Mouse (Mus musculus) hindbrain, embryonic 10.5 days (tissue): ENCODE data around the gene Gcsh. TPM values are rescaled to one million over a fixed set of nuclear protein-coding genes. Genes with fewer than 3 reads are reported as not detected.

Source experiments
- DNase-seq: peaks from one replicate; pipeline ENCODE4 v3.0.0-alpha.2; 2017; ENCODE audit warnings: low spot score
- H3K27ac ChIP-seq: fragments of 300-500 bp; sonication (generic); 2 replicates; pipeline ENCODE4 v1.5.1; 2016; ENCODE audit warnings: mild to moderate bottlenecking, moderate library complexity
- H3K27me3 ChIP-seq: fragments of 300-500 bp; sonication (generic); 2 replicates; pipeline ENCODE4 v1.6.1; 2016; ENCODE audit warnings: mild to moderate bottlenecking; ENCODE audit not compliant: poor library complexity, insufficient read depth, severe bottlenecking
- H3K36me3 ChIP-seq: fragments of 300-500 bp; sonication (generic); 2 replicates; pipeline ENCODE4 v1.6.1; 2016; ENCODE audit warnings: mild to moderate bottlenecking, moderate library complexity
- H3K4me1 ChIP-seq: fragments of 300-500 bp; sonication (generic); replicated peaks from 2 replicates; pipeline ENCODE4 v1.6.1; 2016; ENCODE audit warnings: mild to moderate bottlenecking
- H3K4me3 ChIP-seq: fragments of 300-500 bp; sonication (generic); 2 replicates; pipeline ENCODE4 v1.5.1; 2016; ENCODE audit warnings: mild to moderate bottlenecking, moderate library complexity
- H3K9me3 ChIP-seq: fragments of 300-500 bp; sonication (generic); 2 replicates; pipeline ENCODE4 v1.6.1; 2016; ENCODE audit warnings: mild to moderate bottlenecking, moderate library complexity
- WGBS: fragments of 180-500 bp; shearing (Covaris S2); methylation state at CpG from one replicate; pipeline ENCODE4 v1.1.7; 2016; 5-methylcytosine and 5-hydroxymethylcytosine counted together
- polyA plus RNA-seq: library from polyadenylated mRNA; unstranded; fragments of >200 nt; fragmentation: Nextera tagmentation; extraction: Ambion mirVana; gene quantifications from 2 replicates; pipeline ENCODE4 v1.2.1, GENCODE M21; 2016

The Gcsh gene
- polyA plus RNA-seq, 1 experiment from 2014 or later, result 153 TPM

DNA sequence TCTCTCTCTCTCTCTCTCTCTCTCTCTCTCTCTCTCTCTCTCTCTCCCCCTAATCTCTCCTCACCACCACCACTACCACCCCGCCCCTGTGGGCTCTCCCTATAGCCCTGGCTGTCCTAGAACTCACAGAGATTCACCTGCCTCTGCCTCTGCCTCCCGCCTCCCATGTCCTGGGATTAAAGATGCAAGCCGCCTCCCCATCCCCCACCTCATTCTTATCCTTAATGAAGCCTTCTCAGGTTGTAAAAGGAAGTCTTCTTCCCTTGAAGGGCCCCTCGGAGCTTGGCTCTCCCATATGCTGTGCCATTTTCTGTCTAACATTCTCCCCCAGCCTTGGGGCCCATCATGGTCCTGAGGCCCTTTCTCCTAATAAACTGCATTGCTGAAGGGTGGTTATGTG is 22.3 kb upstream of the Gcsh start:
- Histone ChIP-seq H3K27ac (no peak overlapping the region), H3K27me3 (peaks cover 27% of the 10 kb centered on the region; the same call in 1 of the 2 replicates), H3K4me3 (no peak overlapping the region), H3K36me3 (no peaks in the 10 kb centered on the region), H3K4me1 (peaks cover 3% of the 10 kb centered on the region; the same call in 1 of the 2 replicates), H3K9me3 (no peaks in the 10 kb centered on the region)
- no peak for DNase-seq
- 62% methylated on average over 4 of the region's 4 CpGs for WGBS

DNA sequence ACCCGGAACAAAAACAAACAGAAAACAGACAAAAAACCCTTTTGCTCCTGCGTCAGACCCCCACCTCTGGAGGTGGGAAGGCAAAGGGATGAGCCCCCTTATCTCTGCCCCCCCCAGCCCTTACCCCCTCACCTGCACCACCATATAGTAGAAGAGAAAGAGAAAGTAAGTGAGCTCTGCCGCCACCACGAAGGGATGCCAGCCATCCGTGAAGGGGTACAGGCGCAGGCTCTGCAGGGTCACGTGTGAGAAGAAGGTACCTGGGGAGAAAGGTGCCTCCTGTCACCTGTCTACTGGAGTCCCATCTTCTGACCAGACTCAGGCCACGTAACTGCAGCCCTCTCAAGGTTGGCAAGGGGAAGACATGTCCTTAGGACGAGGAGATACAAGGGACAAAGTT is 18.0 kb upstream of the Gcsh start:
- DNase-seq, result no peak
- 85% methylated on average over 9 of the region's 9 CpGs for WGBS
- Histone ChIP-seq H3K27me3 (peaks cover 11% of the 10 kb centered on the region; the same call in 1 of the 2 replicates), H3K36me3 (no peaks in the 10 kb centered on the region), H3K27ac (no peak overlapping the region), H3K4me3 (no peak overlapping the region), H3K4me1 (no peaks in the 10 kb centered on the region), H3K9me3 (0 out of 2 replicates have a peak, but pooled peaks cover 3% of the 10 kb centered on the region)

DNA sequence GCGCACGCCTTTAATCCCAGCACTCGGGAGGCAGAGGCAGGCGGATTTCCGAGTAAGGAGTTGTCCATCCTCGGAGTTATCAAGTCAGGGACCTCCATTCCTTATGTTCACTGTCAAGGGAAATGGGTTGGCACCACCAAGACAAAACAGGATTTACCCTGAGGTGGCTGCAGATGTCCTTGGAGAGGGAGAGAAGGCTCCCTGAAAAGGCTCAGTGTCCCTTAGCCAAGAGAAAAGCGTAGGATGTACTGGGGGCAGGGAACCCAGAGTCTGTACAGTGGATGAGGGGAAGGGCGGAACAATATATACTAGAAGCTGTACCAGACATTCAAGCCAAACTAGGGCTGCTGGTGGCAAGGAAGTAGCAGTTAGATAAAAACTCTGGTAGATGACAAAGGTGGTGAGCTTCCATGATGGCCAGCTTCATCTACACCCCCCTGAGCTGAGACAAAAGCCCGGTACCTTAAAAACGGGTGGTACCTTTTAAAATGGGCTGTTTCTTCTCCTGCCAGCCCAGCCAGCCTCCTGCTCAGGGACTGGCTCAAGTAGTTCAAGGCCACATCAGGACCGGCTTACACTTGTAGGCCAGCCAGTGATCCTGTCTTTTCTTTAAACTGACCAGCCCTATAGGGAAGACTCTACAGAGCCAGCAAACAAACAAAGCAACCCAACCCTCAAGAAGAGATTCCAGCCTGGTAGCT is 829 bp upstream of the Gcsh start:
- WGBS, result 63% methylated on average over 11 of the region's 11 CpGs
- no peaks in the 10 kb centered on the region; the same call in 1 of the 2 replicates for H3K27me3 ChIP-seq
- H3K4me3 ChIP-seq, result peak overlapping the region; percentile 74
- peak overlapping the region; percentile 89 for H3K27ac ChIP-seq
- no peaks in the 10 kb centered on the region for H3K9me3 ChIP-seq
- DNase-seq, result no peak
- H3K36me3 ChIP-seq, result peaks cover 7% of the 10 kb centered on the region; the same call in 1 of the 2 replicates
- peaks cover 22% of the 10 kb centered on the region for H3K4me1 ChIP-seq

DNA sequence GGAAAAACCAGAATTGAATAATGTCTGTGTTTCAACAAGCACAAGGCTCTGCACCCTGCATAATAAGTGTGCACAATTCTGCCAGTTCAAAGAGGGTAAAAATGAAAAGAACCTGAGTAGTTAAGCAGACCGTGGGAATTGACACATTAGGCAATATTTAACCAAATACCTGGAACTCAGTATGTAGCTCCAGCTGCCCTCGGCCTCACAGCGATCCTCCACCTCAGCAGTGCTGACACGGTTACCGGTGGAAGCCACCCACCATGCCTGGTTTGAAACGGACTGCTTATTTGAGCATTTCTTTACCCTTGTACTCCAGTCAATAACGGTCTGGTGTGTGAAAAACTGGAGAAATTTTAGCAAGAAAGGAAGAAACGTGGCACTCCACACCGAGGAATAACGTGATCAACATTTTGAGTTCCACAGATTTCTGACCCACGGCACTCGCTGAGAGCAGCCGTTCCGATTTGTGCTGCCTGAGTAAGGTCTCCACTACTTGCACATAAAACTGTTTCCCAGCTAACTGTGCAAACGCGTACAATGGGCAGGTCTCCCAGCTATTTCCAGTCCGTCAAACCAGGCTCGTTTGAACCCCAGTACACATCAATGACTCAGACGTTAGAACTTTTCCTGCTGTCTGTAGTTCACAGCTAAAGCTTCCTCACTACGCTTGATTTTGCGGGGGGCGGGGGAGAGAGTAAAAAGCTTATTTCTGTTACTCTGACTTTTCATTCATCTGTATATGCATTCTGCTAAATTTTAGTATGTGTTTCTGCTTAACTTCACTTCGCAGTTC is 963 bp downstream of the Gcsh start:
- Histone ChIP-seq H3K4me1 (peaks cover 22% of the 10 kb centered on the region), H3K36me3 (peaks cover 21% of the 10 kb centered on the region), H3K27ac (peak overlapping the region; percentile 89), H3K4me3 (peak overlapping the region; percentile 74), H3K9me3 (no peaks in the 10 kb centered on the region), H3K27me3 (no peaks in the 10 kb centered on the region; the same call in 1 of the 2 replicates)
- WGBS, result 17% methylated on average over 23 of the region's 23 CpGs
- DNase-seq, result peak; percentile 28

DNA sequence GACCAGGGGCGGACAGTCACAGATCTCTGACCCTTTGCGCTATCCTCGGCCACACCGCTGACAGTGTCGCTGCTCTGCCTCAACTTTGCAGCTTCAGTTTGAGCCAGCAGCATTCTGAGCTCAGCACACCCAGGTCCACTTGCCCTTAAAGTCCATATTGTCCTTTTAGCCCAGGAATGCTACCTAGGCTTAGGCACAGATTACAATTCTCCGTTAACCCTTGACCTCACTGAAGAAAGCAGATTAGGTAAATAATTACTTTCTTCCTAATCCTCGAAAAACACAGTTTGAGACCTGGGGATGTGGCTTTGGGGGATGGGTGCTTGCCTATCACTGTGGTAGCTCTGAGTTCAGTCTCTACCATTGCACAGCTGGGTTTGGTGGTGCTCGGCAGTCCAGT is 2.1 kb downstream of the Gcsh start:
- DNase-seq, result no peak
- Histone ChIP-seq H3K9me3 (no peaks in the 10 kb centered on the region), H3K36me3 (peaks cover 32% of the 10 kb centered on the region), H3K27ac (no peak overlapping the region), H3K27me3 (no peaks in the 10 kb centered on the region; the same call in 1 of the 2 replicates), H3K4me3 (no peak overlapping the region), H3K4me1 (peaks cover 22% of the 10 kb centered on the region)
- 92% methylated on average over 8 of the region's 8 CpGs for WGBS

DNA sequence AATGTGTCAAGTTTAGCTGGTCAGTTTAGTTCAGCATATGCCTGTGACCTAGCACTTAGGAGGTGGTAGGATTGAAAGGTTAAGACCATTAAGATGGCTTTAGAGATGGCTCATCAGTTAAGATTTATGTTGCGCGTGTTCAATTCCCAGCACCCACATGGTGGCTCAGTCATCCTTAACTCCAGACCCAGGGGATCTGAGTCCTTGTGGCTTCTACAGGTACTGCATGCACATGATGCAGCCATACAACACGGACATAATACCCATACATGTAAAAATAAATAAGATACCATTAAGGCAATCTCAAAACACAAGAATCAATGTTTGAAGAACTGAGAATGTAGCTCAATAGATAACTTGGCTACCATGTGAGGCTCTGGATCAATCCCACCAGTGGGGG is 3.5 kb downstream of the Gcsh start:
- H3K4me3 ChIP-seq, result no peak overlapping the region
- H3K4me1 ChIP-seq, result peaks cover 22% of the 10 kb centered on the region
- no peaks in the 10 kb centered on the region for H3K9me3 ChIP-seq
- no peak for DNase-seq
- H3K27ac ChIP-seq, result no peak overlapping the region
- H3K27me3 ChIP-seq, result no peaks in the 10 kb centered on the region
- H3K36me3 ChIP-seq, result peaks cover 45% of the 10 kb centered on the region
- WGBS, result 95% methylated on average over 3 of the region's 3 CpGs

DNA sequence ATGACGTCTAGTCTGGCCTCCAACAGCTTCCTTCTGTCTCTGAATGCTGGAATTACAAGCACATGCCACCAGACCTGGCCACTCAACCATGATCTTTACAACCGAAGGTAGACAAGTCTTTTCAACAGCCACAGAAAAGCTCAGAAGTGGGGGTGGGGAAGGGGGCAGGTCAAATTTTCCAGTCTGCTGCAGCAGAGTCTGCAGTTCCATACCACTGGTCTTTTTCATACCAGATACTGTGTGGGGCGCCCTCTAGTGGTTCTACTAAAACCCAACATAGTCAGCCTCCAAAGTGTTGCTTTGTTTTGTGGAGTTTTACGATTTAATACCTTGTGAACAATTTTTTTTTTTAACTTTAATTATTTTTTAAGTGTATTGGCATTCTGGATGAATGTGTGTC is 13.2 kb downstream of the Gcsh start:
- Histone ChIP-seq H3K4me1 (peaks cover 25% of the 10 kb centered on the region), H3K27ac (no peak overlapping the region), H3K36me3 (peaks cover 35% of the 10 kb centered on the region), H3K4me3 (no peak overlapping the region), H3K27me3 (no peaks in the 10 kb centered on the region), H3K9me3 (no peaks in the 10 kb centered on the region)
- peak; percentile 68 for DNase-seq
- WGBS, result 16% methylated on average over 4 of the region's 4 CpGs

DNA sequence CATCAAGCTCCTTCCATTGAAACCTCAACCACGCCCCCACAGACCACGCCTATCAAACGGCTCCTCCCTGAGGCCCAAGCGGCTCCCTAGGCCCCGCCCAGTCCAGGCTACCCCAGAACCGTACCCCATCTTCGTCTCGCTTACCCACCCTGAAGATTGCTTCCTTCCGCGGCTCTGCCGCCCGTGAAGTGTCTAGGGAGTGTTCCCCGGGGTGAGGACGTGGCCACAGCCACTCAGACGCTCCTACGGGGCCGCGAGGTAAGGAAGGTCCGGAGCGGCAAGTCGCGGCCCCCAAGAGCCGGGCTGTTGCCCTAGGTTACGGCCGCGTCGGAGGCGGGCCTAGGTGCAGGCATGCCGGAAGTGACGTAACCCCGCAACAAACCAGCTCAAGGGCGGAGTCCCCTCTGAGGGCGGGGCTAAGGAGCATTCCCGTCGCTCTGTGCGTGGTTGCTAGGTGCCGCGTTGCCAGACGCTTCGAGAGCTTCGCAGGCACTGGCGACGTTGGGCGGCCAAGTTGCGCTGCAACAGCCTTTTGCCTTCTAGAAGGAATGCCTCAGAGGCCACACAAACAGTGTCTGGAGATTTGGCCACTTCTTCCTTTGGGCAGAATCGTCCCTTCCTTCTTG is 14.6 kb downstream of the Gcsh start, which contains the start of gene 1700030J22Rik:
Gene 1700030J22Rik, minus strand, starts transcription at position 329 of the 626 bp plus-strand sequence.
- Histone ChIP-seq H3K27ac (peak within 1 kb of the TSS; percentile 85), H3K27me3 (no peaks in the 10 kb centered on the region), H3K4me1 (peaks cover 25% of the 10 kb centered on the region), H3K9me3 (no peaks in the 10 kb centered on the region), H3K36me3 (peaks cover 22% of the 10 kb centered on the region), H3K4me3 (peak within 1 kb of the TSS; percentile 85)
- peak; percentile 99 for DNase-seq
- WGBS, result under 1% methylated on average over 46 of the region's 46 CpGs

DNA sequence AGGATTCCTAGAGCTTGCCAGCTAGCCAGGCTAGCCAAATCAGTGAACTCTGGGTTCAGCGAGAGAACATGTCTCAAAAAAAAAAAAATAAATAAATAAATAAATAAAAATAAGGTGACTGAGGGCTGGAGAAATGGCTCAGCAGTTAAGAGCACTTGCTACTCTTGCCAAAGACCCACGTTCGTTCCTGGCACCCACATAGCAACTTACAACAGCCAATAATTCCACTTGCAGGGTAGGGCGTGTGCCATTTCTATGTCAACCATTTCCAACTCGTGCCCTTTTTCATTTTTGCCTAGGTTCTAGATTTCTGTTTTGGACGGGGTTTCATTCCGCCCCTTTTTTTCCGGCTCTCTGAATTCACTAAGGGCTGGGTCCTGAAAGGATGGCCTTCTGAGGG is 15.3 kb downstream of the Gcsh start:
- DNase-seq, result no peak
- Histone ChIP-seq H3K4me1 (peaks cover 25% of the 10 kb centered on the region), H3K36me3 (peaks cover 15% of the 10 kb centered on the region), H3K9me3 (no peaks in the 10 kb centered on the region), H3K27me3 (no peaks in the 10 kb centered on the region), H3K4me3 (peak overlapping the region; percentile 85), H3K27ac (peak overlapping the region; percentile 85)
- 42% methylated on average over 8 of the region's 8 CpGs for WGBS

DNA sequence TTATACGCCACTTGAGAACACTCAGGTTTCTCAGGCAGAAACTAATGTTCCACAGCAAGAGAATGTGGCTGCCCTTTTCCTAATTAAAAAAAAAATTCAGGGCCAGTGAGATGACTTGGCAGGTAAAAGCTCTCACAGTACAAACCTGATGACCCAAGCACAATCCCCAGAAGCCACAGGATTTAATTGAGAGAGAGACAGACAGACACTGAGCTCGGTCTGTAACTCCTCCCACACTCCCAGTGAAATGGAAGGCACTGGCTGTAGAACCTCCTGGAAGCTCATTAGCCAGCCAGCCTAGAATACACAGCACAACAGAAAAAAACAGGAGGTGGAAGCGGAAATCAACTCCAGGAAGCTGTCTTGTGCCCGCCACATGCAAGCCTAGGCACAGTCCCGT is 17.7 kb downstream of the Gcsh start:
- H3K4me1 ChIP-seq, result peaks cover 25% of the 10 kb centered on the region
- DNase-seq, result no peak
- no peaks in the 10 kb centered on the region for H3K9me3 ChIP-seq

DNA sequence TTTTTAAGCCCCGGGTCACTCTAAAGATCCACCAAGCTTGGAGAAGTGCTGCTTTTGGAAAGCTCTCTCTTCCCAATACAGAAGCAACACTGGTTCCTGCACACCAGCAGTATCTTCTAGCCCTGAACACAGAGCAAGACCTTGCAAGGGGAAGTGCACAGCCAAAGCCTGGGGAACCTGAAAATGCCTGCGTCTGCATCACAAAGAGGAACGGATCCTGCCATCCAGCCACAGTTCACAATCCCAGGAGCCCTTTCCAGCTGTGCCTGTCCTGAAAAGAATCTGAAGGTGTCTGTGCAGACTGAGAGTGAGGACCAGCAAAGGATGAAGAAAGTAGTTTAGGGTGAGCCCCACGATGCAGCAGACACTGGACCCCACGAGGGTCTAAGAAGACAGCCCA is 18.3 kb downstream of the Gcsh start:
- 0 out of 2 replicates have a peak, but pooled peaks cover 7% of the 10 kb centered on the region for H3K36me3 ChIP-seq
- peaks cover 25% of the 10 kb centered on the region for H3K4me1 ChIP-seq
- no peaks in the 10 kb centered on the region for H3K9me3 ChIP-seq
- 0 out of 2 replicates have a peak overlapping the region, but pooled peaks have one; percentile 16 for H3K27ac ChIP-seq
- H3K4me3 ChIP-seq, result no peak overlapping the region
- DNase-seq, result no peak
- no peaks in the 10 kb centered on the region for H3K27me3 ChIP-seq
- 29% methylated on average over 5 of the region's 5 CpGs for WGBS

More for the DNA sequence above, 17.7 kb downstream of the Gcsh start:
- H3K27me3 ChIP-seq, result no peaks in the 10 kb centered on the region
- no peak overlapping the region for H3K27ac ChIP-seq
- 67% methylated on average over 5 of the region's 5 CpGs for WGBS
- H3K4me3 ChIP-seq, result no peak overlapping the region
- 0 out of 2 replicates have a peak, but pooled peaks cover 7% of the 10 kb centered on the region for H3K36me3 ChIP-seq

DNA sequence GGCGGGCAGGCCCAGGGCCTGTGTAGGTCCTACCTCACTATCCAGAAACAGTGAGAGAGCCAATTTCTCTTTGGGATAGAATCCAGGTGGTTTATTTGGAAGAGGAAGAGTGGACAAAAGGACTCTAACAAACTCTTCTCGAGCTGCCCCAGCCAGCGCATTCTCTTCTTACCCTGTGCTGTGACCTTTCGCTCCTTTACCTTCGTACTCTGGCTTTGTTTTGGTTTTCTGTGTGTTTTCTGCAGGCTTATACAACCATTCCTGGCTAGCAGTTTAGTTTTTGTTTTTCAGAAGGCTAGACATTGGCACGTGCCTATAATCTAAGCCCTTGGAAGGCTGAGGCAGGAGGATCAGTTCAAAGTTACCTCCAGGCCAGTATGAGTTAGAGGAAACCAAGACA is 23.8 kb downstream of the Gcsh start:
- H3K36me3 ChIP-seq, result 0 out of 2 replicates have a peak, but pooled peaks cover 7% of the 10 kb centered on the region
- DNase-seq, result no peak
- H3K4me1 ChIP-seq, result no peaks in the 10 kb centered on the region
- 85% methylated on average over 6 of the region's 6 CpGs for WGBS
- H3K27ac ChIP-seq, result no peak overlapping the region
- H3K4me3 ChIP-seq, result no peak overlapping the region
- H3K9me3 ChIP-seq, result no peaks in the 10 kb centered on the region
- no peaks in the 10 kb centered on the region for H3K27me3 ChIP-seq
